Mouse (Mus musculus) cortical plate, adult 2 months (tissue): ENCODE data around the gene Akap10.

ENCODE experiments used
- CTCF ChIP-seq: fragments of 200-500 bp; IDR thresholded peaks from 2 replicates; pipeline ENCODE4 v1.5.1; 2011; ENCODE audit warnings: mild to moderate bottlenecking, control low read depth, low read length; ENCODE audit not compliant: insufficient read depth; ENCODE audit errors: extremely low read depth
- POLR2A ChIP-seq: fragments of 200-500 bp; IDR thresholded peaks from 2 replicates; pipeline ENCODE4 v1.6.1; 2011; ENCODE audit warnings: mild to moderate bottlenecking, low read length, control low read depth; ENCODE audit not compliant: insufficient read depth; ENCODE audit errors: extremely low read depth

GRCm38 (mm10) chr11:61852916-61853315 lies 77.1 kb downstream of the Akap10 start:
- TF ChIP-seq POLR2A (no peak), CTCF (no peak)
